Mouse (Mus musculus) hindlimb bud, embryonic 11.5 days (tissue): Measurements from ENCODE around the gene Epb41l3.

ENCODE experiments used
- DNase-seq: peaks from one replicate; pipeline ENCODE4 v3.0.0-alpha.2; 2012; ENCODE audit warnings: low read depth, low spot score; ENCODE audit errors: extremely low spot score

Epb41l3 gene

DNA sequence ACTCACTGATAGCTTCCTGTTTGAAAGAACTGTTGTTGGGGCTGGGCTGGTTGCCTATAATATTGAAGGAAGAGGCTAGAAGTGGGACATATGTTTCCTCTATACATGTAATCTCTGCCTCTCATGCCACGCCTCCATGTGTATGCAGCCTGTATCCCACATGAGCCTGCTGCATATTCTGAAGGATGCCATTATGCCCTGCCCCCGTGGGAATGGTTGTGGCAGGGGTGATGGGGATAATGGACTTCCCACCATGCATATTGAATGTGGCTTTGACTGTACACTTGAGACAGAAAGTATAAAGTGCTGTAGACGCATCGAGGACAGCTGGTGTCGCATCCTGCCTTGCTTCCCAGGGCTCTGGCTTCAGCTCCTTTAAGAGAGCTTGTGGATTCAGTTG lies 155.9 kb downstream of the Epb41l3 start:
- DNase-seq: no peak

- DNase-seq: no peak
Observed at GRCm38 (mm10) chr17:69237172-69237571, 161.7 kb downstream of the Epb41l3 start.

DNA sequence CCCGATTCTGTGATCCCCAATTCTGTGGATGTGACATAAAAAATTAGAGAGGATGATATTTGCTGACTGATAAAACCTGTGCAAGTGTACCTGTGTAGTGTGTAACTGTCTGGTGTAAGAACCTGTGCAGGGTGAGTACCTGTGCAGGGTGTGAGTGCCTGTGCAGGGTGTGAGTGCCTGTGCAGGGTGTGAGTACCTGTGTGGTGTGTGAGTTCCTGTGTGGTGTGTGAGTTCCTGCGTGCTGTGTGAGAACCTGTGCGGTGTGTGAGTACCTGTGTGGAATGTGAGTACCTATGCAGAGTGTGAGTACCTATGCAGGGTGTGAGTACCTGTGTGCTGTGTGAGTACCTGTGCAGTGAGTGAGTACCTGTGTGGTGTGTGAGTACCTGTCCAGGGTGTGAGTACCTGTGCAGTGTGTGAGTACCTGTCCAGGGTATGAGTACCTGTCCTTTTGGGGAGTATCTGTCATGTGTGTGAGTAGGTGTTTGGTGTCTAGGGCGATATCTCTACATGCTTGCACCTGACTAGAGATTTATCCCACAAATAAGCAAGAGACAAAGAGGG lies 163.4 kb downstream of the Epb41l3 start:
- no peak for DNase-seq

DNA sequence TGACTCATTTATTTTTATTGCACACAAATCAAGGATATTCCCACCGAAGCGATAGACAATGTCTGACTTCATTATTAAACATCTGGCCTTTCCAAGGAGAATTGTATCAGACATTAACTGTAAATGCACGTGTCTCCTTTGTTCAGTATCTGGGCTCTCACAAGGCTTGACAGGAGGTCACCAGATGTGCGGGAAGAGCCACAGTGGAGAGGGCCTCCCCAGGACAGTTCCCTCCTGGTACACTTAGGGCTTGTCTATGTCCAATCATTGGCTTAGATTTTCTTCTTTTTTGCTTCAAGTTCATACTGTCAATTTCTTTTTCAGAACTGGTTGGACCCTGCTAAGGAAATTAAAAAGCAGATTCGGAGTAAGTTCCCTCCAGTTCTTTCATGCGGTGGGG lies 163.9 kb downstream of the Epb41l3 start:
- no peak for DNase-seq

DNA sequence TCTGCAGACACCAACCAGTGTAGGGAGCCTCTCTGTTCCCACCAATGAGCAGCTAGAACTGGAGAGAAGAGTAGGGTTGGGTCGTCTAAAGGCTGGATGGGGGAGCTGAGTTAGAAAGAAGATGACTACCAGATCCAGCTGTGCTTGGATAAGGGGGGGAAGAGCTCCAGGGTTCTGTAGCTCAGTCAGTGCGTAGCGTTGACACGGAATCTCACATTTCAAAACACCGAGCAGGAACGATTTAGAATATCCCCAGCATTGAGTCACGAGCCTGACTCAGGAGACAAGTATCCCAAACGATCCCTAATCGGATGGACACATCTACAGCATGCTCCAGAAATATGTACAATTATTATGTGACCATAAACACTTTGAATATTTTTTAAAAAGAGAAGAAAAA lies 180.4 kb downstream of the Epb41l3 start:
- no peak for DNase-seq

DNA sequence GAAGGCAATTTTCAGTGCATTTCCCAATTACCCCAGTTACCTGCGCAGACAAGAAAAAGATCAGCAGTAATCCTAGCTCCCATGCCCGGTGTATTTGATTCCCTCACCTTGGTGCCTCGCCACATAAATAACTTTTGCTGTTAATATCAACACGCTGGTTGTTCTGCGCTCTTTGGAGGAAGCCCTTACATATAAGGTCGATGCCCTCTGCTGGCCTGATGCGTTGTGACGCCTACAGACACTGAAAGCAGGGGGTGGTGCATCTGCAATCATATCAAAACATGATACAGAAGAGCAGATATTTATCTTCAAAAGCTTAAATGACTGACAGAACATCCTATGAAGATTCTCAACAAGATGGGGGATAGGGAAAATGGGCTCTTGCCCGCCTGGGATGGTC lies 181.0 kb downstream of the Epb41l3 start:
- DNase-seq: peak; percentile 5

DNA sequence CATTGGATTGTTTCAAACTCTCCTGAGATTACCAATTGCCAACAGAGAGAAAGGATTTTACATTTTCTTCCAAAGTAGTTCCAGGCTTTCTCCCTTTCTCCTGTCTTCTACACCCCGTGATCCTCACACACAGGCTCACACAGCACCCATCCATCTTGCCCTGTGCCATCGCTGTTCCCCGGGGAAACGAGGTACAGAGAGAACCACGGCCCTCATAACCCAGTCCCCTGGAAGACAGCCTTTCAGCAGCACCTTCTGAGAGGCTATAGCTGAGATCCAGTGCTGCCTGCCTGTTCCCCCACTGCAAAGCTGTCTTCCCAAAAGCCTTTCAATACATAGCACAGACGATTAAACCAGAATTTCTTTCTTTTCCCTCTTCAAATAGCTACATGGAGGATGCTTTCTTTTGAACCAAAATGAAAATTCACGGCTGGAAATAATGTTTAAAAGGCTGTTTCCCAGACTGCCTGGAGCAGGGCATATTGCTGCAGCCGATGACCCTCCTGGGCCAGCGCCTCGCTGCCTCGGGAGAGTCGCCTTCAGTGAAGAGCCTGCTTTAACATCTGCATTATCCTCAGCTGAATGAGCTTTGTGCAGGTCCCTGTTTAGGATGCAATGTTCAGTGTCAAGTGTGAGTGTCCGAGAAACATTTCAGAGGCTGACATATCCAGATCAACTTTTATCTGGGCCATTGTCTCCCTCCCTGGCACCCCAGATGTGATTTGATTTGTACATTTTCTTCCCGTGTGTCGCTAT lies 188.5 kb downstream of the Epb41l3 start:
- DNase-seq: no peak

DNA sequence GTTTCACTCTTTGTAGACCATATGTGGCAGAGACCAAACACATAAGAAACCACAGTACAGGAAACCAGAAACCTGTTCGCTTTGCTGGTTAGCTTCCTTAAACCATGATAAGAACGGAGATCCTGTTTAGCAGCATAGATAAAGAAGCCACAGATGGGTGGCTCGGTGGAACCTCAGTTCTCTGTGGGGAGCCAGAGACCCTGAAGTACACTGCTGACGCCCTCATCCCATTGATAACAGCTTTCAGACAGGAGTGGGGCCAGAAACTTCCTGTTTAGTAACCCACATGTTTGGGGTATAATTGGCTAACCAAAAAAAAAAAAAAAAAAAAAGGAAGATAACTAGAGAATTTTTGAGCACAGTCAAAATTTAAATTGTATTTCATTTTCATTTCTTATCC lies 189.7 kb downstream of the Epb41l3 start:
- no peak for DNase-seq

DNA sequence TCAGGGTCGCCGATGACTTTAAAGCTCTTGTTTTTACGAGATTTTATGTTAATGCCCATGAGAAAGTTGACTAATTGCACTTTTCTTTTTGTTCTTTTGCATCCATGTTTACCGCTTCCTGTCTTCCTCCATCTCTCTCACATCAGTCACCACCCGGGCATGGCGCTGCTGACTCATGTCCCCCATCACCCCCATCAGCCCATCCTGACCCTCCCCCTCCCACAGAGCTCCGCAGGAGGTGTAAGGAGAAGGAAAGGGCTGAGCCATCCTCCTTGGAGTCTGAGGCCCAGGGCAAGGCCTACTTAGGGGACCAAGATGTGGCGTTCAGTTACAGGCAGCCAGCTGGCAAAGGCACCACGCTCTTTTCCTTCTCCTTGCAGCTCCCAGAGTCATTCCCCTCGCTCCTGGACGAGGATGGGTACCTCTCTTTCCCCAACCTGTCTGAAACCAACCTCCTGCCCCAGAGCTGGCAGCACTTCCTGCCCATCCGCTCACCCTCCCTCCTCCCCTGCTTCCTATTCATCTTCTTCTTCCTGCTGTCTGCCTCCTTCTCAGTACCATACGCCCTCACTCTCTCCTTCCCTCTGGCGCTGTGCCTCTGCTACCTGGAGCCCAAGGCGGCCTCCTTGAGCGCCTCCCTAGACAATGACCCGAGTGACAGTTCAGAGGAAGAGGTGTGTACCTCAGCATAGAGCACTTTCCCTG lies 190.4 kb downstream of the Epb41l3 start:
- no peak for DNase-seq

DNA sequence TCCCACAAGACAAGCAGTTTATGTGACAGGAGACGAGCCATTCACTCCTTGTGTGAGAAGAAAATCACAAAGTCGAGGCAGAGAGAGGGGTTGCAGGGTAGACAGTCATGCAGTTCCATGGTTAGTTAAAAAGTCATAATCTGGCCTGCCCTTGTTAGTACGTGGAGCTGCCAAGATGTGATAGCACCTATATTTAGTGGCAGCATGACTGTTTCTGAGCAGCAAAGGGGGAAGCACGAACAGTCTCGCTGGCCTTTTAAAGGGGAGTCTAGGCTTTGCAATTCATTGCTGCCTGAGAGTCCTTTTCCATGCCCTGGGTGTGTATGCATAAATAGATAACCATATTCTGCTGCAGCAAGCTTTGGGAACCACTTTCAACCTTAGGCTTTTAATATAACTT lies 191.5 kb downstream of the Epb41l3 start:
- no peak for DNase-seq

GRCm38 (mm10) chr17:69267526-69267925 lies 192.0 kb downstream of the Epb41l3 start:
- no peak for DNase-seq

- no peak for DNase-seq
Observed at GRCm38 (mm10) chr17:69277362-69277761, 201.9 kb downstream of the Epb41l3 start.

GRCm38 (mm10) chr17:69284511-69284910 lies 209.0 kb downstream of the Epb41l3 start:
- no peak for DNase-seq

- DNase-seq: no peak
Observed at GRCm38 (mm10) chr17:69288130-69288529, 212.6 kb downstream of the Epb41l3 start.

GRCm38 (mm10) chr17:69290272-69290671 lies 214.8 kb downstream of the Epb41l3 start:
- DNase-seq: no peak

- DNase-seq: no peak
Observed at GRCm38 (mm10) chr17:69301552-69301951, 226.1 kb downstream of the Epb41l3 start.

- DNase-seq: no peak
Observed at GRCm38 (mm10) chr17:69303579-69304274, 228.2 kb downstream of the Epb41l3 start.

DNA sequence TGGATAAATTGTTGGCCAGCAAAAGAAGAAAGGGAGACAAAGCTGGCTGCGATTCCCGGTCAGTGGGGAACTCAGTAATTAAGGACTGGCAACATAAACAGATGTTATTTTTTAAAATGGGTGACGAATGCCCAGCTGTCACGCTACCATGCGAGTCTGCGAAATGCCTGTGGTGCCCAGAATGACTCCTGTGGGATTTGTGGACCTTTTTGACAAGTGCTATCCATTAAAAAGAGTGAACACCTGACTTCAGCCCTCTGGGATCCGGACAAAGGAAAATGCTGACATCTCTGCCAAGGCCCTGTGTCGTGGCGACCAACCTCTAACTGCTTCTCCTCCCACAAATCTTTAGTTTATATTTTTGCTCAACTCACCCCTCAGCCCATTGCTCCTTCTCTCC lies 232.2 kb downstream of the Epb41l3 start:
- no peak for DNase-seq

GRCm38 (mm10) chr17:69309872-69310271 lies 234.4 kb downstream of the Epb41l3 start:
- no peak for DNase-seq

DNA sequence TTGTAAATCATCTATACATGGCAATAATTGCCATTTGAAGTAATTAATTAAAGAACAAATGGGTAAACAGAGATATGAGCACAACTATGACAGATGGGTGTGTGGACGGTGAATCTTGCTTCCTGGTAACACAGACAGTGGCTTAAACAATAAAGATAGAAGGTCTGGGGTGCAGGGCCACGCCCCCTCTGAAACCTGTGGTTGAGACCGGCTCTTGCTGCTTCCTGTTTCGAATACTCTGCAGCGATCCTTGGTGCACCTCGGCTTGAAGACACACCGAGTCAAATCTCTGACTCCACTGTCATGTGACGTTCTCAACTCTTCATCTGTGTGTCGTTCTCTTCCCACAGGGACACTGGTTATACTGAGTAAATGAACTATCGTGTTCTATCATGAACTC lies 245.0 kb downstream of the Epb41l3 start:
- DNase-seq: no peak

GRCm38 (mm10) chr17:69322721-69323120 lies 247.2 kb downstream of the Epb41l3 start:
- DNase-seq: no peak
